Mouse (Mus musculus) limb, embryonic 10.5 days (tissue): ENCODE results near the gene Camk2b. TPM values are rescaled to one million over a fixed set of nuclear protein-coding genes. Genes with fewer than 3 reads are reported as not detected.

Experiments used
- DNase-seq: peaks from one replicate; pipeline ENCODE4 v3.0.0-alpha.2; 2017; ENCODE audit warnings: low spot score
- H3K27ac ChIP-seq: fragments of 300-500 bp; sonication (generic); 2 replicates; pipeline ENCODE4 v1.5.1; 2016; ENCODE audit warnings: mild to moderate bottlenecking
- H3K27me3 ChIP-seq: fragments of 300-500 bp; sonication (generic); 2 replicates; pipeline ENCODE4 v1.6.1; 2016; ENCODE audit warnings: low read depth, mild to moderate bottlenecking; ENCODE audit not compliant: poor library complexity, severe bottlenecking
- H3K36me3 ChIP-seq: fragments of 300-500 bp; sonication (generic); 2 replicates; pipeline ENCODE4 v1.6.1; 2016; ENCODE audit warnings: mild to moderate bottlenecking, moderate library complexity
- H3K4me1 ChIP-seq: fragments of 300-500 bp; sonication (generic); 2 replicates; pipeline ENCODE4 v1.6.1; 2016
- H3K4me3 ChIP-seq: fragments of 300-500 bp; sonication (generic); 2 replicates; pipeline ENCODE4 v1.5.1; 2016; ENCODE audit warnings: mild to moderate bottlenecking, moderate library complexity
- H3K9me3 ChIP-seq: fragments of 300-500 bp; sonication (generic); replicated peaks from 2 replicates; pipeline ENCODE4 v1.6.1; 2016; ENCODE audit warnings: mild to moderate bottlenecking
- WGBS: fragments of 180-500 bp; shearing (Covaris S2); methylation state at CpG from one replicate; pipeline ENCODE4 v1.1.7; 2016; 5-methylcytosine and 5-hydroxymethylcytosine counted together
- polyA plus RNA-seq: library from polyadenylated mRNA; unstranded; fragments of >200 nt; fragmentation: Nextera tagmentation; extraction: Ambion mirVana; gene quantifications from 2 replicates; pipeline ENCODE4 v1.2.1, GENCODE M21; 2016

The Camk2b gene
- polyA plus RNA-seq, 1 experiment from 2014 or later, result 0.68 TPM

- DNase-seq, result no peak
- H3K27me3 ChIP-seq, result no peaks in the 10 kb centered on the region
- WGBS, result 84% methylated on average over 10 of the region's 10 CpGs
- no peak overlapping the region for H3K4me3 ChIP-seq
- H3K9me3 ChIP-seq, result no peaks in the 10 kb centered on the region
- H3K27ac ChIP-seq, result no peak overlapping the region
- no peaks in the 10 kb centered on the region for H3K36me3 ChIP-seq
- H3K4me1 ChIP-seq, result no peaks in the 10 kb centered on the region
Observed at GRCm38 (mm10) chr11:5988126-5988525, 78.0 kb downstream of the Camk2b start.

GRCm38 (mm10) chr11:5983629-5984028 lies 82.5 kb downstream of the Camk2b start:
- H3K4me1 ChIP-seq, result peaks cover 5% of the 10 kb centered on the region; the same call in 1 of the 2 replicates
- H3K27me3 ChIP-seq, result no peaks in the 10 kb centered on the region
- H3K27ac ChIP-seq, result no peak overlapping the region
- no peaks in the 10 kb centered on the region for H3K9me3 ChIP-seq
- no peak for DNase-seq
- no peak overlapping the region for H3K4me3 ChIP-seq
- WGBS, result 92% methylated on average over 5 of the region's 5 CpGs
- no peaks in the 10 kb centered on the region for H3K36me3 ChIP-seq

GRCm38 (mm10) chr11:5981323-5981722 lies 84.8 kb downstream of the Camk2b start:
- Histone ChIP-seq H3K4me3 (no peak overlapping the region), H3K27ac (no peak overlapping the region), H3K4me1 (peaks cover 8% of the 10 kb centered on the region), H3K36me3 (no peaks in the 10 kb centered on the region), H3K27me3 (0 out of 2 replicates have a peak, but pooled peaks cover 5% of the 10 kb centered on the region), H3K9me3 (no peaks in the 10 kb centered on the region)
- WGBS, result 91% methylated on average over 7 of the region's 7 CpGs
- DNase-seq, result no peak

GRCm38 (mm10) chr11:5980561-5980960 lies 85.6 kb downstream of the Camk2b start:
- 60% methylated on average over 8 of the region's 8 CpGs for WGBS

DNA sequence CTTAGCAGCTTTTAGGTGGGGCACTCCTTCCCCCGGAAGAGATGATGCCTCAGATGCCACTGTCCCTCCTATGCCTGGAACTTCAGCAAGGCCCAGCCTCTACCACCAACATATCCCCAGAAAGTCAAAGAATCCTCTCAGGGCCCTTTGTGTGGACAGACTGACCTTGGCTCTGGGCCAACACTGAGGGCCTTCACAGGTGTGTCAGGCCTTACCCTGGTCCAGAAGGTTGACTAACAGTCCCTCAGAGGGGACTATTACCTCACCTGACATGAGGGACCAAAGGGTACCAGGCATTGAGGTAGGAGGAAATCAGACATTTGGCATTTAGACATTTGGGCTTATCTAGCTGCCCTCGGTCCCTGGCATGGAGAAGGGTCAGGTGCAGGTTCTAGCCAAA lies 86.1 kb downstream of the Camk2b start:
- DNase-seq, result no peak
- H3K4me3 ChIP-seq, result no peak overlapping the region
- H3K4me1 ChIP-seq, result peaks cover 17% of the 10 kb centered on the region
- no peaks in the 10 kb centered on the region for H3K9me3 ChIP-seq
- no peaks in the 10 kb centered on the region for H3K36me3 ChIP-seq
- no peak overlapping the region for H3K27ac ChIP-seq
- WGBS, result 93% methylated on average over 2 of the region's 2 CpGs
- H3K27me3 ChIP-seq, result 0 out of 2 replicates have a peak, but pooled peaks cover 5% of the 10 kb centered on the region

More at GRCm38 (mm10) chr11:5980561-5980960, 85.6 kb downstream of the Camk2b start:
- Histone ChIP-seq H3K36me3 (no peaks in the 10 kb centered on the region), H3K9me3 (no peaks in the 10 kb centered on the region), H3K4me1 (peaks cover 16% of the 10 kb centered on the region), H3K27me3 (0 out of 2 replicates have a peak, but pooled peaks cover 5% of the 10 kb centered on the region), H3K4me3 (no peak overlapping the region), H3K27ac (no peak overlapping the region)
- no peak for DNase-seq

DNA sequence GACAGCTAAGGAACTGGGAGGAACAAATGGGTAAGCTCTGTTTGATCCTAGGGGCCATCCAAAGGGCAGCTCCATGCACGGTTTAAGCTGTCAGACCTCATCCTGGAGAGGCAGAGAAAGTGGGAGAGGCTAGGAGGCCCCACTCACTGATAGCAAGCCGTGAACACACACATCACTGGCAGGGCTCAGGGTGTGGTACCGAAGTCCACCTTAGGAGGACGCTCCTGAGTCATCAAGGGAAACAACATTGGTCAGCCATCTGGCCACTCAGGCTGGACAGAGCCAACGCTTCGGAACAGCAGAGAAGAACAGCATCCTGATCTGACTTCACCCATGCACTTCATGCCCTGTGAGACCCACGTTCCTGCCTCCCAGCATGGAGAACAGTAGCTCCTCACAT lies 87.1 kb downstream of the Camk2b start:
- Histone ChIP-seq H3K36me3 (no peaks in the 10 kb centered on the region), H3K27ac (no peak overlapping the region), H3K4me3 (no peak overlapping the region), H3K27me3 (0 out of 2 replicates have a peak, but pooled peaks cover 5% of the 10 kb centered on the region), H3K9me3 (no peaks in the 10 kb centered on the region), H3K4me1 (peaks cover 17% of the 10 kb centered on the region)
- no peak for DNase-seq
- WGBS, result 84% methylated on average over 7 of the region's 7 CpGs

DNA sequence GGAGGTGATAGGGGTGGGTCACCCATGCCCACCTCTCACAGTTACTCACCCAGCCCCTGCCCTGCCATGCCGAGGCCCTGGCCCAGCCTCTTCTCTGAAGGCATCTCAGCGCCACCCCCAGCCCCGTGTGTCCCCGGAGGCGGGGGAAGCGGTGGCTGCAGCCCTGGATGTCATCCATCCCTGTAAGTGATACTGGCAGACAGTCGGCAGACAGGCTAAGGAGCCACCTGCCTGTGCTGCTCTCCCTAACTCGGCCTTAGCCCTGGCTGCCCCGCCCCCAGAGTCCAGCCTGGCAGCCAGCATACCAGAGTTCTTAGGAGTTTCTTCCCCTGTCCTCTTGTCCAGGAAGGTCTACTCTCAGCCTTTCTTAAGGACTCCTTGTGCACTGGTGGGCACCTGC lies 90.1 kb downstream of the Camk2b start:
- Histone ChIP-seq H3K27me3 (0 out of 2 replicates have a peak, but pooled peaks cover 5% of the 10 kb centered on the region), H3K27ac (no peak overlapping the region), H3K4me1 (peaks cover 44% of the 10 kb centered on the region), H3K9me3 (0 out of 2 replicates have a peak, but pooled peaks cover 3% of the 10 kb centered on the region), H3K4me3 (no peak overlapping the region), H3K36me3 (peaks cover 9% of the 10 kb centered on the region)
- DNase-seq, result no peak
- WGBS, result 18% methylated on average over 9 of the region's 9 CpGs

GRCm38 (mm10) chr11:5975068-5975467 lies 91.1 kb downstream of the Camk2b start:
- peaks cover 15% of the 10 kb centered on the region for H3K36me3 ChIP-seq
- DNase-seq, result no peak
- H3K27me3 ChIP-seq, result 0 out of 2 replicates have a peak, but pooled peaks cover 5% of the 10 kb centered on the region
- 0 out of 2 replicates have a peak, but pooled peaks cover 3% of the 10 kb centered on the region for H3K9me3 ChIP-seq
- H3K4me1 ChIP-seq, result peaks cover 48% of the 10 kb centered on the region
- 84% methylated on average over 2 of the region's 2 CpGs for WGBS
- no peak overlapping the region for H3K4me3 ChIP-seq
- H3K27ac ChIP-seq, result no peak overlapping the region

GRCm38 (mm10) chr11:5974053-5974452 lies 92.1 kb downstream of the Camk2b start:
- H3K27ac ChIP-seq, result no peak overlapping the region
- peaks cover 24% of the 10 kb centered on the region for H3K36me3 ChIP-seq
- 0 out of 2 replicates have a peak, but pooled peaks cover 3% of the 10 kb centered on the region for H3K9me3 ChIP-seq
- H3K27me3 ChIP-seq, result 0 out of 2 replicates have a peak, but pooled peaks cover 5% of the 10 kb centered on the region
- H3K4me3 ChIP-seq, result no peak overlapping the region
- 85% methylated on average over 6 of the region's 6 CpGs for WGBS
- H3K4me1 ChIP-seq, result peaks cover 48% of the 10 kb centered on the region
- DNase-seq, result no peak

DNA sequence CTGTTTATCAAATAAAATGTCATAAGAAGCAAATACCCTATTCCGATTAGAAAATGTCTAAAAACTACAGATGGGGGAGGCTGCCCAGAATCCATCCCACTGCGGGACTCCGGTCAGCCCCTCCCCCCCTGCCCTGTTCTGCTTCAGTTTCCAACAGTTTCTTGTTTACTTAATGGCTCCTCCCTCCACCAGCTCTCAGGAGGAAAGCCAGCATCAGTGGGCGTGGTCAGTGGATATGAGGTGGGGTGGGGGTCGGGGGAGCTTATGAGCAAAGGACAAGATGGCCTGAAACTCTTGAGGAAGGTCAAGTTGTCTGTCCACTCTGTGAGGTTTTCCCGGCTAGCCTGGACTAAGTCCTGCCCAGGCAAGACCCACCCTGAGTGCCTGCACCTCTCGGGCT lies 93.0 kb downstream of the Camk2b start:
- Histone ChIP-seq H3K36me3 (peaks cover 33% of the 10 kb centered on the region), H3K27me3 (0 out of 2 replicates have a peak, but pooled peaks cover under 1% of the 10 kb centered on the region), H3K4me3 (no peak overlapping the region), H3K27ac (0 out of 2 replicates have a peak overlapping the region, but pooled peaks have one; percentile 7), H3K9me3 (0 out of 2 replicates have a peak, but pooled peaks cover 3% of the 10 kb centered on the region), H3K4me1 (peaks cover 48% of the 10 kb centered on the region)
- 56% methylated on average over 7 of the region's 7 CpGs for WGBS
- no peak for DNase-seq

DNA sequence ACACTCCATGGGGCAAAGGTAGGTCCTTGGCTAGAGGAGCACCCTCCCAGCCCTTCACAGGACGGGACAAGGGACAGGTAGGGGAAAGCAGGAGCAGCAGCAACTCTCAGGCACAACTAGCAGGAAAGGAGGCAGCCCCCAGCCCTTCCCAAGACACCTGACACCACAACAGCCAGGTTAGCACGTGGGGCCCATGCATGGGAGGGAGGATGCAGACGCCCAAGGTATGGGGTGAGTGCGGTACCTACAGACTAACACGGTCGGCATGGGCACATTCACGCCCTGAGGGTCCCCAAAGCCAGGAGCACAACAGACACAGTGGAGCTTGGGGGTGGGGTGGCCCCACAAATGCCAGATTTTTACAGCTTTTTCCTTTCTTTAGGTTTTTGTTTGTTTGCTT lies 95.0 kb downstream of the Camk2b start:
- WGBS, result 48% methylated on average over 7 of the region's 7 CpGs
- Histone ChIP-seq H3K27ac (peak overlapping the region; percentile 20; the same call in 1 of the 2 replicates), H3K27me3 (no peaks in the 10 kb centered on the region), H3K9me3 (0 out of 2 replicates have a peak, but pooled peaks cover 3% of the 10 kb centered on the region), H3K4me1 (peaks cover 44% of the 10 kb centered on the region), H3K36me3 (peaks cover 53% of the 10 kb centered on the region), H3K4me3 (no peak overlapping the region)
- DNase-seq, result no peak

- 0 out of 2 replicates have a peak, but pooled peaks cover 3% of the 10 kb centered on the region for H3K9me3 ChIP-seq
Observed at GRCm38 (mm10) chr11:5968223-5968622, 97.9 kb downstream of the Camk2b start.

GRCm38 (mm10) chr11:5966751-5967150 lies 99.4 kb downstream of the Camk2b start:
- 84% methylated on average over 3 of the region's 3 CpGs for WGBS
- Histone ChIP-seq H3K4me1 (peaks cover 16% of the 10 kb centered on the region), H3K27ac (no peak overlapping the region), H3K36me3 (peaks cover 90% of the 10 kb centered on the region), H3K27me3 (no peaks in the 10 kb centered on the region), H3K4me3 (no peak overlapping the region), H3K9me3 (no peaks in the 10 kb centered on the region)
- no peak for DNase-seq

More at GRCm38 (mm10) chr11:5968223-5968622, 97.9 kb downstream of the Camk2b start:
- no peak overlapping the region for H3K4me3 ChIP-seq
- peaks cover 82% of the 10 kb centered on the region for H3K36me3 ChIP-seq
- no peaks in the 10 kb centered on the region for H3K27me3 ChIP-seq
- H3K4me1 ChIP-seq, result peaks cover 30% of the 10 kb centered on the region
- no peak overlapping the region for H3K27ac ChIP-seq
- DNase-seq, result no peak
- WGBS, result 69% methylated on average over 6 of the region's 6 CpGs
